Mouse (Mus musculus) thymus, postnatal 36 days (tissue): ENCODE data around the gene Chek2.
A peak's percentile ranks its signal among the peaks of the same experiment; 100 is the strongest.
"Not testable (repeated sequence)": the region's sequence is repeated elsewhere in the genome, so short reads cannot be mapped to it uniquely, and the experiment has no call there.

Source experiments
- DNase-seq, 2 experiments: peaks; one replicate each; pipeline ENCODE4 v3.0.0; 2022; ENCODE audit warnings: mixed read lengths in 2 of 2

Gene Chek2

DNA sequence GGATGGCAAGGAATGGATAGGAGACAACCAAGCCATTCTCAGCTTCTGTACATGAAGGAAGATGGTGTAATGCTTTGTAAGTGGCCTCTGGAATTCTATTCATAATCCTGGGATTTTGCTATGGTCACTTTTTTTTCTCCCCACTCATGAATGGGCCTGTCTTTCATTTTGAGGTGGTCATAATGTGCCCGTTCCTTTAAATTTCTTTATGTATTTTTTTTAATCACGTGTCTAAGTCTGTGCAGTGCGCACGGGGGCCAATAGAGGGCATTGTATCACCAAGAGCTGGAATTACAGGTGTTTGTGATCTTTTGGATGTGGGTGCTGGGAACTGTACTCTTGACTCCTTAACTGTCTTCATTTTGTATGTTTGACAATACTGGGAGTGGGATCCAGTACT lies 686 bp downstream of the Chek2 start:
- DNase-seq, result peak; percentile 65 to 68

DNA sequence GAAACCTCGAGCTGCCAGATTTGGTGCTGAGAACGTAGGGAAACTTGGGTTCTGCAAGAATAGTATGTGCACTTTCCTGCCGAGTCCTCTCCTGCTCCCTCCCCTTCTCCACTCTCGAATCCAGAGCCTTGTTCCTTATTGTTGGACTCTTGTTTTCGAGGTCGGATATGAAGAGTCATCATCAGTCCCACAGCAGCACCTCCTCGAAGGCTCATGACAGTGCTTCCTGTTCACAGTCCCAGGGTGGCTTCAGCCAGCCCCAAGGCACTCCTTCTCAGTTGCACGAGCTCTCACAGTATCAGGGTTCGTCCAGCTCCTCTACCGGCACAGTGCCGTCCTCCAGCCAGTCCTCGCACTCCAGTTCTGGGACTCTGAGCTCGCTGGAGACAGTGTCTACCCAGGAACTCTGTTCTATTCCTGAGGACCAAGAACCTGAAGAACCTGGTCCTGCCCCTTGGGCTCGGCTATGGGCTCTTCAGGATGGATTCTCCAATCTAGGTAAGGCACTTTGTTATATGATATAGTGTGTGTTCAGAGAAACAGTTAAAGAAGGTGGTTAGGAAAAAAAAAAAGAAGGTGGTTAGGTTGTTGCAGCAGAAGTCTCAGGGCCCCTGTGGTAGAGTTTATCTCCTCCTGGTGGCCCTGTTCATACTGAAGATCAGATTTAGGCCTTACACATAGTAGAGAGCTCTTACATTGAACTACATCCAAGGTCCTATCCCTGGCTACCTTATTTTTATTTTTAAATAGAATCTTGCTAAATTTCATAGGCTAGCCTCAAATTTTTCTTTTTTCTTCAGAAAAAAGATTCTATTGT lies 1.5 kb downstream of the Chek2 start:
- DNase-seq, result peak; percentile 1 to 15

DNA sequence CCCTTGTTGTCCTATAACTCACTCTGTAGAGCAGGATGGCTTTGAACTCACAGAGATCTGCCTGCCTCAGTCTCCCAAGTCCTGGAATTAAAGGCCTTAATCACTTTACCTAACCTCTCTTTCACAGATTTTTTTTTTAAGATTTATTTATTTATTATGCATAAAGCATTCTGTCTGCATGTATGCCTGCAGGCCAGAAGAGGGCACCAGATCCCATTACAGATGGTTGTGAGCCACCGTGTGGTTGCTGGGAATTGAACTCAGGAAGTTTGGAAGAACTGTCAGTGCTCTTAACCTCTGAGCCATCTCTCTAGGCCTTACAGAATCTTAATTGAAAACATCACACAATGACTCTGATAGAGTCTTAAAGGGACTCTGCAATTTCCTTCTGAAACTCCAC lies 13.2 kb downstream of the Chek2 start:
- no peak for DNase-seq

DNA sequence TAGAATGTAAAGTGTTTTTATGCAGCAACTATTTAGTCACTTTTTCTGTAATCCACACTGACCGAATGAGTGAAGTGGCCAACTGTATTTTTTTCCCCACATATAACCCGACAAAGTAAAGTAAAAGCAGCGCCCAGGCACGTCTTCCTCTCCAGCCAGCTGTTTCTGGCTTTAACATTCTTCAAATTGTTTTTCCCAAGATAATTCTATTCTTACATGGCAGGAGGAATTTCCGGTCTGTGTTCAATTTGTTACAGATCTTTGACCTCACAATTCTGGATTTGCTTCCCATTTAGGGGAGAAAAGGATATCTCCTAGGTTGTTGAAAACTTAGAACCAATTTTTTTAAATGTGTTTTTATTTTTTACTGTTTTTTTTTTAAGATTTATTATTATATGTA lies 17.3 kb downstream of the Chek2 start:
- DNase-seq, result no peak

DNA sequence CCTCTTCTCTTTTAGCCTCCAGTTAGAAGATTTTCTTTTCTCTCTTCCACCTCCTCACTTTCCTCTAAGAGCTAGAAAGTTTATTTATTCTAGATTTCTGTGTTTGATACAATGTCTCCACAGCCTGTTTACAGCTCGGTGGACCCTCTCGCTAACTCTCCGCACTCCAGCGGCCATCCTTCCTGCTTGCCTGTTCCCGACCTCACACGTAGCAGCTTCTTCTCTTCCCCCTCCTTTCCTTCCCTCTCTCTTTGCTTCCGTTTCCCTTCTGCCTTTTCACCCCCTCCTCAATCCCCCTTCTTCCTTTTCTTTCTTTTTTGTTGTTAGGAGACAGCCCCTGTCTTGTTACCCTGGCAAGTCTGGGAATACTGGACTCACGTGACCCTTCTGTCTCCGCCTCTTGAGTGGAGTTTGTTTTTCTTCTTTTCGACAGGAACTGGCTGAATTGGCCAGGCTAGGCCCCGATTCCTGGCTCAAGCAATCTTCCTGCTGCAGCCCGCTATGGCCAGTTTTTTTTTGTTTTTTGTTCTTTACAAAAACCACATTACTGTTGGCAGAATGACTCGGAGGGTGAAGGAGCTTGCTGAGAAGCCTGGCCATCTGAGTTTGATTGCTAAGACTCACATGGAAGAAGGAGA lies 19.4 kb downstream of the Chek2 start:
- DNase-seq, result no peak

DNA sequence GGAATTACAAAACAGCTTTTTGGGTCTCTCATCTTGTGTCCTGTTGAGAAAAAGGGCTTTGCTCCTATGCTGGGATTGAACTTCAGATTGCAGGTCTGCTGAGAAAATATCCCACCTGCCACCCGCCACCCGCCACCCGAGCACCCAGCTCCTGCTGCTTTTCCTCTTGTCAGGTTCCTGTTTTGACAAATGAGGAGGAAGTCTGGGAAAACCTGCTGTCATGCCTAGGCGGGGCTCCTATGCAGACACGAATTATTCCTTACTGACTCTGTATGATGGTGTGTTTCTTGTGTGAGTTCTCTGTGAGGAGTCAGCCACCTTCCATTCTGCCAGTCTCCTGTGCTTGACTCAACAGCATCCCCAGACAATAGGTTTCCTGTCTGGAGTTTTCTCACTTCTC lies 20.7 kb downstream of the Chek2 start:
- DNase-seq, result no peak

DNA sequence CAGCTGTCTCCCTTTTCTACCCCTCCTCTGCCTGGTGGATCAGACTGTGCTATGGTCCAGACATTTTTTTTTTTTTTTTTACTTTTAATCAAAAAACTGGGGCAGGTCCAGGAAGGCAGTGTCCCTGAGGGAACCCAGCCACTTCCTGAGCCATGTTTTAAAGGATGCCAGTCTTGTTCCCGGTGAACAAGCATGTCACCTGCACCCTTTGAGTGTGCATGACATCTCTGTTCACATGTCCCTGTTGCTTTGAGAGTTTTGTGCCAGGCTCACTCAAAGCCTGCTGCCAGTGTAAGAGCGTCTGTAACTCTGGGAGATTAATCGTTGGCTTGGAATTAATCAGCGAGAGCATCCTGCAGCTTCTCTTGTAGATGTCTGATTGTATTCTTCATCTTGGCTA lies 28.7 kb downstream of the Chek2 start:
- no peak for DNase-seq

DNA sequence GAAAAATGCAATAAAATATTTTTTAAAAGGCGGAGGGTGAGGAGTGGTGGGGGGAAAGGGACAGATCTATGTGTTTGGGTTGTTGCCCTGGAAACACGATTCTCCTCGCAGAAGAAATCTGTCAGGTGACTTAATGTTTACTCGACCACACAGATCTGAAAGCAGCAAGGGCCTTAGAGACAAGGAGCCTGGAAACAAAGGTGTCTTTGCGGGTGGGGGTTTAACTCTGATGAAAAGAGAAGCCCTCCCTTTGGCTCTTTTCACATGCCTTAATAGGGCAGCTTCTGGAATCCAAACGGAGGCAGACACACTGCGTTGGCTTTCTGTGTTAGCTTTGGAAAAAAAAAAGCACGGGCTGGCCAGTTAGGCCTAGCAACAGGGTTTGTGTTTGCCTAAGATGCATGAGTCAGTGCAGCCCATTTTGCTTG lies 29.5 kb downstream of the Chek2 start:
- no peak for DNase-seq

DNA sequence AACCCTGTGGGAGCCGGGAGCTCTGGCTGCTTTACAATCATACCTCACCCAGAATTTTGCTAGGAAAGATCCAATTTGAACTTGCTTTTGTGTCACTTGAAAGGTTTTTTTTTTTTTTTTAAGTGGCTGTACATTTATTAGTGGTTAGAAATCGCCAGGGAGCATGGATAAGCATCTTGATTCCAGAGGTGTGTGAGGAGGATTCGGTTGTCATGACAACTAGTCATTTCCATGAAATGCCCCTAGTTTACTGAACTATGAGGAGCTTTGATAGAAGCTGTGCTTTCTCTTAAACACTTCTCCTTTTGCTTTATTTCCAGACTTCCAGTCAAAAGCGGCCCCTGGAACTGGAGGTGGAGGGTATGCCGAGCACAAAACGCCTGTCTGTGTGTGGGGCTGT lies 33.4 kb downstream of the Chek2 start:
- no peak for DNase-seq

DNA sequence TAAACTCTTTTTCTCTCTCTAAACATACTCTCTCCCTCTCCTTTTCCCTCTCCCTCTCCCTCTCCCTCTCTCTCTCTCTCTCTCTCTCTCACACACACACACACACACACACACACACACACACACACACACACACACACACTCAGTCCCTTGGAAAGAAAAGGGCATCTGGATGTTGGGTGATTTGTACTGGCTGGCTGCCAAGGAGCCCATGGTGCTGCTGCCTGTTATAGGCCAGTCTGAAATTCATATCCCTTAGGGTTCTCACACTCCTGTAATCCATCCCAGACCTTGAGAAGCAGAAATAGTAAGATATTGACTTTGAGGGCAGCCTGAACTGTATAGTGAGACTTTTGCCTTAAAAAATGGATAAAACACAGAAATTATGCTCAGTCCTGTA lies 34.9 kb downstream of the Chek2 start:
- DNase-seq, result no peak

DNA sequence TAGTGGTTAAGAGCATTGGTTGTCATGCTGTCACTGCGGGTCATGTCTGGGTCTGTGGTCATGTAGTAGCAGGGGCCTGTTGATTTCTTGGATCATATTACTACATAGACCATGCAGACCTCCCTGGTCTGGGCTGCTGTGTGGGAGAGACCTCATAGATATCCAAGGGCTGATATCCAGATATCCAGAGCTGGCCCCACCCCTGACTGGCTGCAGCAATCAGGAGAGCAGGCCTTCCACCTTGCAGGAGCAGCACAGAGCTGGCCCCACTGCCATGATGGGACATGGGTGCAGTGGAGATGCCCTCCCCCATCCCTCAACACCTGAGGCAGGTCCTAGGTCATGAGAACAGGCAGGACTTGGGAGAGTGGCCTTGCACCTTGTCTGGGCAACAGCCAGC lies 35.5 kb downstream of the Chek2 start:
- DNase-seq, result no peak

DNA sequence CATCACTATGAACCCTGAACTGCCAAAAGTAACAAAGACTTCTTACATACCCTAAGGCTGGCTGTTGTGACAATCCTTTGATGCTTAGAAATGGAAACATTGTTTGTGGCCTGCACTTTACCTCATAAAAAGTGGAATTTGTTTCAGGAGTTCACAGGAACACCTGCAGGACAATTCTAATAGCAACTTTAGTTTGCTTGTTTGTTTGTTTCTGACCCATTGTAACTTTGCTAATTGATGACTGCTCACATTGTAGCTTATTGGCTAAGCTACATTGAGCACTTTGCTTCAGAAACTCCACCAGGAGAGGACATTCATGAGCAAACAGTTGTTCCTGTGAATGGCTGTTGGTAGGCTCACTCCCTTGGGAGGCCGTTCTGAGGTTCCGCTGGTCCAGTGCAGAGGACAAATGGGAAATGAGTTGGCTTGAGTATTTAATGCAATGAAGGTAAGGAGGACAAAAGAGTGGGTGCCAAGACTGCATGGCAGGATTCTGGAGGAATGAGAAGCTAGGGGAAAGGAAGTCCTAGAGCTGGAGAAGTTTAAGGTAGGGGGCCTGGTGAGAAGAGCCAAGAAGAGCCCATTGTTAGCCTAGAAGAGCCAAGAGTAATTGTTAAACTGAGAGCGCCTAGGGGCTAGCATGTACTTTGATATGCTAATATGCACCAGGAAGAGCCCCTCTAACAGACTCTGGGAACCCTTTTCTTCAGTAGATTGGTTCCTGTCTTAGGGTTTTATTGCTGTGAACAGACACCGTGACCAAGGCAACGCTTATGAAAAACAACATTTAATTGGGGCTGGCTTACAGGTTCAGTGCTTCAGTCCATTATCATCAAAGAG lies 38.1 kb downstream of the Chek2 start:
- no peak for DNase-seq

DNA sequence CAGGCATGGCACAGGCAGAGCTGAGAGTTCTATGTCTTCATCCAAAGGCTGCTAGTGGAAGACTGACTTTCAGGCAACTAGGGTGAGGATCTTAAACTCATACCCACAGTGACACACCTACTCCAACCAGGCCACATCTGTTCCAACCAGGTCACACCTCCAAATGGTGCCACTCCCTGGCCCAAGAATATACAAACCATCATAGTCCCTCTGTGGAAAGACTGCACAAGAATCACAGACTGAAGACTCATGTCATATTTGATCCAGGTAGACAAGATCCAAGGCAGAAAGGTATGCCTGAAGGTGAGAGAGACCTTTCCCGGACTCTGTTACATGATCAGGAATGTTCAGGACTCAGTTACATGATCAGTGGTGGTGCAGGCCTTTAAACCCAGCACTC lies 38.7 kb downstream of the Chek2 start:
- DNase-seq, result not testable (repeated sequence)

DNA sequence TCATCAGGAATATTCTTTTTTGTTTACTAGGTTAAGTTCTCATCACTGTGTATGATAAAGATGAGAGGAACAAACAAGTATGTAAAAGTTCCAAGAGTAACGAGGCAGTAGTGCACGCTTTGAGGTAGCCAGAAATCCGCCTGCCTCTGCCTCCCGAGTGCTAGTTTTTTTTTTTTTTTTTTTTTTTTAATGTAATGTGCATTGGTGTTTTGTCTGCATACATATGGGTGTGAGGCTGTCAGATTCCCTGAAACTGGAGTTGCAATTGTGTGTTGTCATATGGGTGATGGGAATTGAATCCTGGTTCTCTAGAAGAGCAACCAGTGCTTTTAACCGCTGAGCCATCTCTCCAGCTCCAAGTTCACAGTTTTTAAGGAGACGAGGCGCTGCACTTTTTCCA lies 39.3 kb downstream of the Chek2 start:
- DNase-seq, result no peak

DNA sequence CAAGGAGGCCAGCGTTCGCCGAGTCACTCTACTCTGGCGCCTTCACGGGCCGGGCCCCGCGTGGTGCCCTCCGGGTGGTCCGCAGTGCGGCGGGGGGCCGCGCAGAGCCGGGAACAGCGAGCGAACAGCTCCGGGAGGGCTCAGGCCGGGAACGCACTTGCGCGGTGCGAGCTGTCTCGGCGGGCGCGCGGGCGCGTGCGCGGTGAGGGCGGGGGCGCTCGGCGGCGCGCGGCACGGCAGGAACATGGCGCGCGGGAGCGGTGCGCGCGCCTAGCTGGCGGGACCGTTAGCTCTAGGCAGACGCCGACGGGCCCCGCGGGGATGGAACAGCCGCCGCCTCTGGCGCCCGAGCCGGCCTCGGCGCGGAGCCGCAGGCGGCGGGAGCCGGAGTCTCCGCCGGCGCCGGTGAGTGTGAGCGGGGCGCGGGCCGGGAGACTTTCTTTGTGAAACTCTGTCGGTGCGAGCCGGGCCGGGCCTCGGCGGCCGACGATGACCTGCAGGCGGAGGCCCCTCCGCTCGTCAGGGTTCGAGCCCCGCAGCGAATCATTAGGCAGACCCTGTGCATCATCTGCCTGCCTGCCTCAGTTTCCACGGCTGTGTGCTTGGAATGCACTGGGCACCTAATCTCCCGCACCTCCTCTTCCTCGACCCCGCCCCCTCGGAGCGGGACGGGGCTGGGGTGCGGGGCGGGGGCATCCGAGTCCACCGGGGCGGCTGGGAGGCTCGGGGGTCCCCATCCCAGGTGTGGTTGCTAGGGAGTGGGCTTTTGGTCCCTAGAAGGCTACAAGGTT lies 40.0 kb downstream of the Chek2 start, which contains the start of gene Ttc28:
TSS of gene Ttc28 (plus strand) at position 220 of the 791 bp plus-strand sequence.
- peak; percentile 88 to 89 for DNase-seq

DNA sequence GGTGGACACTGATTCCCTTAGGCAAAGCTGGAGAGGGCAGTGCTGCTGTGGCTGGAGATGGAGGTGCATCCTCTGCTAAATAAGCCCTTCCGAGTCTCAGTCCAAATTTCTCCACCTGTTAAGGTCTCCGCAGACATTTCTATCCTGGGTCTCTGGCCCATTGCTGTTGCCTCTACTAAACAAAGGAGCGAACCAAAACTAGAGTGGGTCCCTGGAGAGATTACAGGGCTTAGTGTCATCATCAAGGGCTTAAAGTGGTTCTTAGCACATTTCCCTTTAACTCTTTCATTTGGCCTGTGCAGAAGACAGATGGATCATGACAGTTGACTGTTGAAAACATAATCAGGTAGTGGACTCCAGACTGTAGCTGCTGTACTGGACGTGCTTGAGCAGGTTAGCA lies 48.8 kb downstream of the Chek2 start:
- DNase-seq, result no peak

DNA sequence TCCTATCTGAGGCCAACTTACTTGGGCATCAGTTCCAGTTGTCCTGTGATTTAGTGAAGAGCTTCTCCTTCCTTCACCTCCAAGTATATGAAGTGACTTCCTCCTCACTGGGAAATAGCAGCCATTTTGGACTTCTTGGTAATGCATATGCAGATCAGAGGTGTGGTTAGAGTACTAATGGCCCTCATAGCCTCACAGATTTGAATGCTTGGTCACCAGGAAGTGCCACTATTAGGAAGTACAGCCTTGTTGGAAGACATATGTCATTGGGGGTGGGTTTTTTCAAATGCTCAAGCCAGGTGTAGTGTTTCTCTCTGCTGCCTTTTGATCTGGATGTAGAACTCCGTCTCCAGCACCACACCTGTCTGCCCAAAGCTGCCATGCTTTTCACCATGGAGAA lies 50.2 kb downstream of the Chek2 start:
- DNase-seq, result no peak

DNA sequence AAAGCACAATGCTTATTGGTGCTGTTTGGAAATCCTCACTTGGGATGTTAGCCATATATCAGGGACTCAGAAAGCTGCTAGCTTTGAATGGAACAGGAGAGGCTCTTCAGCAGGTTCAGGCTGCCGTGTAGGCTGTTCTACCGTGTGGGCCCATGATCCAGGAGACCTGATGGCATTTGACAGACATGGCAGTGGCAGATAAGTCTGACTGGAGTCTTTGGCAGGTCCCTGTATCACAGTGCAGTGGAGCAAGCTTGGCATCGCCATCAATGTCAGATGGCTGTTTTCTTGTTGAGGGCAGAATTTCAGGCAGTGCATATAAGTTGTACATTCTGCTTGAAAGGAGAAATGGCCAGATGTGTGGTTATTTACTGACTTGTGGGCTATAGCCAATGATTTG lies 50.8 kb downstream of the Chek2 start:
- DNase-seq, result no peak

DNA sequence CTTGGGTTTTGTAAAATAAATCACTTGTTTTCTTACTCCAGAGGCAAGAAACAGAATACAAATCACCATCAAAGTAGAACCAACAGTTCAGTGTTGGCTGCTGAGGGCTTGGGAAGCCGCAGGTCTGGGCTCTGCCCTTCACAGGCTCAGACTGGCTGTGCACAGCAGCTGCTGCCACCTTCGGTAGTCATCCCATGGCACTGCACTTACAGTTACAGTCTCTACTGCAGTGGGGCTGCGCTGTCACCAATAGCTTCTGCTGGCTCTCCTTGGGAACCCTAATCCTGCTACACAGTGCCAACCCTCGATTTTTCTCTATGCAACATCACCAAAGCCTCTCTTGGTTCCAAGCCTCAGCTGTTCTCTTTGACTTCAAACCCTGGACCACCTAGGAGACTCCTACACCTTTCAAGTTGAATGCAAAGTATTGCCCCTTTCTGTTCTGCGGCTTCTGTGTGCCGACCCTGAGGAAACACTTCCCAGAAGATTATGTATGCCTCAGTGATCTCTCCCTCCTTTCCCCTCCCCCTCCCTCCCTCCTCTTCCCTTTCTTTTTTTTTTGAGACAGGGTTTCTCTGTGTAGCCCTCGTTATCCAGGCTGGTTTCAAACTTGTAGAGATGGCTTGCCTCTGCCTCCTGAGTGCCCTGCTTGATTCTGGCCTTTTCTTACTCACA lies 57.5 kb downstream of the Chek2 start:
- no peak for DNase-seq

DNA sequence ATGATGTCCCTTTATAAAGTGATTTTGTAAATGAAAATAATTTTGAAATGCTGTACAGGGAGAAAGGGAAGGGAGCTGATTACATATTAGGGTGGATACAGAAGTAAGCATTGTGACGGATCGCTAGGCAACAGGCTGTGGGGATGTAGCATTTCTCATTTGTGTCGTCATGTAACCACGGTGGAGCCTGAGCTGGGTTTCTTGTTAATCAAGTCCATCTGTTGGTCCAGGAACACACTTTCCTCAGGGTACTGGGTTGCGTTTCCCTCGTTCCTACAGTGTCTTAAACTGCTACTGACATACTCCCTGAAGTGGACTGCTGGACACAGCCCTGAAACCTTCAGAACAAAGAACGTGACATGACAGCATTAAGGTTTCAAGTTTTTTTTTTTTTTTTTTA lies 58.4 kb downstream of the Chek2 start:
- no peak for DNase-seq

DNA sequence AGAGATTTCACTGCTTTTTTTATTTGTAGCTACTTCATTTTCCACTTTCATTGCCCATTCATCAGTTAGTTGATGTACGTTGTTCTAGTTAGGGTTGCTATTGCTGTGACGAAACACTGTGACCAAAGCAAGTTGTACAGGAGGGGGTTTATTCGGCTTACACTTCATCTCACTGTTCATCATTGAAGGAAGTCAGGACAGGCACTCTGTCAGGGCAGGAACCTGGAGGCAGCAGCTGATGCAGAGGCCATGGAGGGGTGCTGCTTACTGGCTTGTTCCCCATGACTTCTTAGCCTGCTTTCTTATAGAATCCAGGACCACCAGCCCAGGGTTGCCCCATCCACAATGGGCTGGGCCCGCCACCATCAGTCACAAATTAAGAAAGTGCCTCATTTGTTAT lies 59.0 kb downstream of the Chek2 start:
- no peak for DNase-seq

DNA sequence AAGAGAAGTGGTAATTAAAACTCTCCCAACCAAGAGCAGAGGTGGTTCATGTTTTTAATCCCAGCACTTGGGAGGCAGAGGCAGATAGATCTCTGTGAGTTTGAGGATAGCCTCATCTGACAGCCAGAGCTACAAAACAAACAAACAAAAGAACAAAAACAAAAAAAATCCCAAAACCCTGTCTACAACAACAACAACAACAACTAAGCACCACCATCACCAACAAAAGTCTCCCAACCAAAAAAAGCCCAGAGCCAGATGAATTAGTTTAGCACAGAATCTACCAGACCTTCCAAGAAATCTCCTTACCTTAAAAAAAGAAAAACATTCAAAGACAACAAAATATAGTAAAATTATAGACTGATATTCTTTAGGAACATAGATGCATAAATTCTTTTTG lies 60.6 kb downstream of the Chek2 start:
- no peak for DNase-seq
